Mouse (Mus musculus) left cerebral cortex, adult 2 months (tissue): ENCODE data around the gene Dner. TPM values are rescaled to one million over a fixed set of nuclear protein-coding genes. Genes with fewer than 3 reads are reported as not detected.

Source experiments
- DNase-seq, 2 experiments: peaks; one replicate each; pipeline ENCODE4 v3.0.0; 2021 to 2022; ENCODE audit warnings: low spot score in 2 of 2, mixed read lengths in 1 of 2; ENCODE audit errors: extremely low spot score in 1 of 2
- H3K27ac ChIP-seq: fragments of 200-600 bp; 2 replicates; pipeline ENCODE4 v1.8.1; 2022
- H3K4me3 ChIP-seq: fragments of 200-600 bp; 2 replicates; pipeline ENCODE4 v1.8.1; 2022
- CTCF ChIP-seq: fragments of 200-600 bp; IDR thresholded peaks from 2 replicates; pipeline ENCODE4 v1.8.1; 2022; ENCODE audit warnings: antibody characterized with exemption, mild to moderate bottlenecking, moderate library complexity
- intact Hi-C: fragments of 180-260 bp; cut with DNase I; formaldehyde crosslinking; loops from one replicate; pipeline ENCODE4 v1.15.1; 2025
- total RNA-seq, 2 experiments: library from RNA; stranded (reverse); gene quantifications; 2 replicates each; pipeline ENCODE4 v1.2.3; 2021

Gene Dner
- total RNA-seq, 2 experiments from 2014 or later = 136 to 147 TPM

GRCm38 (mm10) chr1:84522256-84522962, 173.6 kb downstream of the Dner start:
- TF ChIP-seq CTCF = no peak
- DNase-seq = no peak
- intact Hi-C loops = loop anchor here (10.0 kb wide), 1 partner anchor 172 kb away; the partner anchor contains the start of gene Dner
- no peak overlapping the region for H3K27ac ChIP-seq
- H3K4me3 ChIP-seq = no peak overlapping the region

GRCm38 (mm10) chr1:84518347-84518746, 177.7 kb downstream of the Dner start:
- no peak for DNase-seq
- intact Hi-C loops = no loop called here
- TF ChIP-seq CTCF = no peak
- no peak overlapping the region for H3K4me3 ChIP-seq
- H3K27ac ChIP-seq = no peak overlapping the region

GRCm38 (mm10) chr1:84513201-84513600, 182.8 kb downstream of the Dner start:
- intact Hi-C loops = no loop called here
- Histone ChIP-seq H3K4me3 (no peak overlapping the region), H3K27ac (no peak overlapping the region)
- DNase-seq = no peak
- TF ChIP-seq CTCF = no peak

- intact Hi-C loops = no loop called here
- no peak for DNase-seq
- no peak overlapping the region for H3K27ac ChIP-seq
- no peak for TF ChIP-seq CTCF
- no peak overlapping the region for H3K4me3 ChIP-seq
Observed at GRCm38 (mm10) chr1:84508510-84508909, 187.5 kb downstream of the Dner start.

GRCm38 (mm10) chr1:84507568-84507967, 188.5 kb downstream of the Dner start:
- intact Hi-C loops = no loop called here
- H3K27ac ChIP-seq = no peak overlapping the region
- H3K4me3 ChIP-seq = no peak overlapping the region
- DNase-seq = no peak
- no peak for TF ChIP-seq CTCF

GRCm38 (mm10) chr1:84506984-84507546, 189.0 kb downstream of the Dner start:
- TF ChIP-seq CTCF = no peak
- Histone ChIP-seq H3K27ac (no peak overlapping the region), H3K4me3 (no peak overlapping the region)
- intact Hi-C loops = no loop called here
- DNase-seq = no peak

- no peak for DNase-seq
- no peak overlapping the region for H3K27ac ChIP-seq
- no peak overlapping the region for H3K4me3 ChIP-seq
- intact Hi-C loops = no loop called here
- no peak for TF ChIP-seq CTCF
Observed at GRCm38 (mm10) chr1:84500673-84501072, 195.3 kb downstream of the Dner start.

GRCm38 (mm10) chr1:84491732-84492131, 204.3 kb downstream of the Dner start:
- intact Hi-C loops = no loop called here
- no peak for DNase-seq
- TF ChIP-seq CTCF = no peak
- H3K27ac ChIP-seq = no peak overlapping the region
- no peak overlapping the region for H3K4me3 ChIP-seq

GRCm38 (mm10) chr1:84488546-84488945, 207.5 kb downstream of the Dner start:
- no peak for TF ChIP-seq CTCF

GRCm38 (mm10) chr1:84485066-84485465, 211.0 kb downstream of the Dner start:
- Histone ChIP-seq H3K27ac (no peak overlapping the region), H3K4me3 (no peak overlapping the region)
- intact Hi-C loops = no loop called here
- no peak for DNase-seq
- no peak for TF ChIP-seq CTCF

More at GRCm38 (mm10) chr1:84488546-84488945, 207.5 kb downstream of the Dner start:
- Histone ChIP-seq H3K27ac (no peak overlapping the region), H3K4me3 (no peak overlapping the region)
- DNase-seq = no peak
- intact Hi-C loops = no loop called here

- TF ChIP-seq CTCF = no peak
- H3K27ac ChIP-seq = no peak overlapping the region
- H3K4me3 ChIP-seq = no peak overlapping the region
- DNase-seq = no peak
- intact Hi-C loops = no loop called here
Observed at GRCm38 (mm10) chr1:84484577-84484976, 211.4 kb downstream of the Dner start.

- no peak overlapping the region for H3K27ac ChIP-seq
- intact Hi-C loops = no loop called here
- no peak for DNase-seq
- TF ChIP-seq CTCF = no peak
- H3K4me3 ChIP-seq = no peak overlapping the region
Observed at GRCm38 (mm10) chr1:84479976-84480375, 216.0 kb downstream of the Dner start.

GRCm38 (mm10) chr1:84474274-84474673, 221.7 kb downstream of the Dner start:
- TF ChIP-seq CTCF = no peak
- Histone ChIP-seq H3K4me3 (no peak overlapping the region), H3K27ac (no peak overlapping the region)
- DNase-seq = no peak
- intact Hi-C loops = no loop called here
